ENCODE assay signal across 8 mouse cellular contexts in genomic region chr3:84304339-84305009, GRCm38 (mm10). TPM values are rescaled to one million over a fixed set of nuclear protein-coding genes. Genes with fewer than 3 reads are reported as not detected.
DNase-seq lines count a peak whose midpoint lies in the region; ATAC-seq and TF ChIP-seq lines count a peak whose summit lies in the region.

No protein-coding gene starts in this region.

- no peak for TF ChIP-seq EP300 in stomach, postnatal 0 days (optimal IDR thresholded peaks at IDR 0.05)

- H3K27me3 ChIP-seq in heart, embryonic 11.5 days (ENCODE audit: control insufficient read depth, insufficient read depth, low read length), result peaks cover 51% of the 10 kb centered on the region
- peaks cover 42% of the 10 kb centered on the region for H3K27me3 ChIP-seq in kidney, embryonic 15.5 days
- H3K27me3 ChIP-seq in limb, embryonic 13.5 days, result peaks cover 65% of the 10 kb centered on the region
- no peaks in the 10 kb centered on the region for H3K27me3 ChIP-seq in midbrain, embryonic 13.5 days
- H3K27me3 ChIP-seq in stomach, postnatal 0 days (ENCODE audit: control insufficient read depth, insufficient read depth, low read length), result no peaks in the 10 kb centered on the region

- peak overlapping the region; percentile 41 for H3K4me3 ChIP-seq in heart, embryonic 11.5 days (ENCODE audit: low read depth, low read length)
- H3K4me3 ChIP-seq in kidney, embryonic 15.5 days (replicated peaks), result peak overlapping the region; percentile 44
- H3K4me3 ChIP-seq in limb, embryonic 13.5 days, result peak overlapping the region; percentile 45
- H3K4me3 ChIP-seq in midbrain, embryonic 13.5 days (replicated peaks), result peak overlapping the region; percentile 50
- peak overlapping the region; percentile 39 for H3K4me3 ChIP-seq in stomach, postnatal 0 days (ENCODE audit: low read depth, low read length)

- WGBS in heart, embryonic 11.5 days (ENCODE audit: insufficient replicate concordance), result under 1% methylated on average over 32 of the region's 32 CpGs
- WGBS in kidney, embryonic 15.5 days, result under 1% methylated on average over 32 of the region's 32 CpGs
- WGBS in limb, embryonic 13.5 days, result under 1% methylated on average over 32 of the region's 32 CpGs
- WGBS in midbrain, embryonic 13.5 days, result 0% methylated on average over 32 of the region's 32 CpGs
- WGBS in stomach, postnatal 0 days, result 3% methylated on average over 32 of the region's 32 CpGs

- H3K9me3 ChIP-seq in heart, embryonic 11.5 days (replicated peaks; ENCODE audit: control insufficient read depth, low read length), result 0 out of 2 replicates have a peak, but pooled peaks cover 2% of the 10 kb centered on the region
- no peaks in the 10 kb centered on the region for H3K9me3 ChIP-seq in kidney, embryonic 15.5 days (replicated peaks)
- H3K9me3 ChIP-seq in limb, embryonic 13.5 days, result no peaks in the 10 kb centered on the region
- no peaks in the 10 kb centered on the region for H3K9me3 ChIP-seq in midbrain, embryonic 13.5 days
- no peaks in the 10 kb centered on the region for H3K9me3 ChIP-seq in stomach, postnatal 0 days (ENCODE audit: control insufficient read depth, low read length)

- H3K27ac ChIP-seq in heart, embryonic 11.5 days (ENCODE audit: low read depth, low read length), result no peak overlapping the region
- H3K27ac ChIP-seq in kidney, embryonic 15.5 days, result no peak overlapping the region
- no peak overlapping the region for H3K27ac ChIP-seq in limb, embryonic 13.5 days
- peak overlapping the region; percentile 94 for H3K27ac ChIP-seq in midbrain, embryonic 13.5 days
- no peak overlapping the region for H3K27ac ChIP-seq in stomach, postnatal 0 days (replicated peaks)

- DNase-seq in heart, adult 18-20 months, result peak; percentile 43 to 50
- no peak for DNase-seq in heart, adult 9 months (ENCODE audit: low spot score in 2 of 2)
- DNase-seq in embryo, embryonic 10.5 days (ENCODE audit: low spot score), result peak; percentile 76
- DNase-seq in stomach, postnatal 0 days (ENCODE audit: low spot score), result peak; percentile 66

- H3K36me3 ChIP-seq in heart, embryonic 11.5 days (ENCODE audit: control insufficient read depth, insufficient read depth, low read length), result no peaks in the 10 kb centered on the region
- no peaks in the 10 kb centered on the region for H3K36me3 ChIP-seq in kidney, embryonic 15.5 days
- H3K36me3 ChIP-seq in limb, embryonic 13.5 days, result no peaks in the 10 kb centered on the region
- H3K36me3 ChIP-seq in midbrain, embryonic 13.5 days, result no peaks in the 10 kb centered on the region
- no peaks in the 10 kb centered on the region for H3K36me3 ChIP-seq in stomach, postnatal 0 days (ENCODE audit: control insufficient read depth, insufficient read depth, low read length)

- peak overlapping the region; percentile 76 for H3K4me2 ChIP-seq in heart, embryonic 11.5 days
- H3K4me2 ChIP-seq in kidney, embryonic 15.5 days, result peak overlapping the region; percentile 79
- peak overlapping the region; percentile 82 for H3K4me2 ChIP-seq in limb, embryonic 13.5 days (replicated peaks)
- H3K4me2 ChIP-seq in midbrain, embryonic 13.5 days (replicated peaks), result peak overlapping the region; percentile 81
- H3K4me2 ChIP-seq in stomach, postnatal 0 days (replicated peaks; ENCODE audit: low read depth), result peak overlapping the region; percentile 69

- TF ChIP-seq CTCF in stomach, postnatal 0 days (IDR thresholded peaks at IDR 0.05; ENCODE audit: low read depth), result peak; percentile 64

- peaks cover 7% of the 10 kb centered on the region for H3K4me1 ChIP-seq in heart, embryonic 11.5 days (ENCODE audit: control insufficient read depth, insufficient read depth, low read length)
- peaks cover 20% of the 10 kb centered on the region for H3K4me1 ChIP-seq in kidney, embryonic 15.5 days
- H3K4me1 ChIP-seq in limb, embryonic 13.5 days, result peaks cover 23% of the 10 kb centered on the region
- H3K4me1 ChIP-seq in midbrain, embryonic 13.5 days (replicated peaks), result peaks cover 55% of the 10 kb centered on the region
- peaks cover 3% of the 10 kb centered on the region; the same call in 1 of the 2 replicates for H3K4me1 ChIP-seq in stomach, postnatal 0 days (replicated peaks; ENCODE audit: control insufficient read depth, insufficient read depth)

- peak overlapping the region; percentile 39; the same call in 1 of the 2 replicates for H3K9ac ChIP-seq in heart, embryonic 11.5 days (ENCODE audit: low read depth, low read length)
- H3K9ac ChIP-seq in kidney, embryonic 15.5 days, result peak overlapping the region; percentile 15; the same call in 1 of the 2 replicates
- H3K9ac ChIP-seq in limb, embryonic 13.5 days, result peak overlapping the region; percentile 54
- peak overlapping the region; percentile 74 for H3K9ac ChIP-seq in midbrain, embryonic 13.5 days (replicated peaks)
- H3K9ac ChIP-seq in stomach, postnatal 0 days (ENCODE audit: low read length), result peak overlapping the region; percentile 43

- ATAC-seq in heart, embryonic 11.5 days (replicated peaks; ENCODE audit: insufficient number of reproducible peaks, low FRiP score, low TSS enrichment), result 0 out of 2 replicates have a peak, but pooled peaks have one; percentile 26
- peak; percentile 59 for ATAC-seq in kidney, embryonic 15.5 days (replicated peaks; ENCODE audit: low FRiP score)
- ATAC-seq in limb, embryonic 13.5 days (ENCODE audit: low FRiP score, low read depth), result peak; percentile 61
- peak; percentile 71 for ATAC-seq in midbrain, embryonic 13.5 days
- ATAC-seq in stomach, postnatal 0 days (ENCODE audit: low FRiP score, low TSS enrichment), result peak; percentile 59

RNA-seq across cellular contexts. Expression of gene Trim2, which starts 2.2 kb away (rescaled TPM):
- 1 to 10 TPM; 6.2 to 7.0 TPM for total RNA-seq in heart, adult 18-20 months (2021)
- polyA plus RNA-seq in heart, embryonic 11.5 days (2014; fragmentation: Nextera tagmentation; extraction: Ambion mirVana), result 8.9 TPM in 2 replicates
- polyA plus RNA-seq in kidney, embryonic 15.5 days (2015; fragmentation: Nextera tagmentation; extraction: Ambion mirVana), result 27.5 and 27.8 TPM in 2 replicates
- 19.7 and 20.9 TPM in 2 replicates for polyA plus RNA-seq in limb, embryonic 13.5 days (2015; fragmentation: Nextera tagmentation; extraction: Ambion mirVana)
- polyA plus RNA-seq in midbrain, embryonic 13.5 days (2015; fragmentation: Nextera tagmentation; extraction: Ambion mirVana), result 165 and 177 TPM in 2 replicates
- 30.0 and 30.7 TPM in 2 replicates for polyA plus RNA-seq in stomach, postnatal 0 days (2015; fragmentation: Nextera tagmentation; extraction: Ambion mirVana)

Comparison
In these comparisons a context has a peak if more than half of its experiments do, and no peak if none do; other contexts are left out.
1. DNase-seq: peak in heart, adult 18-20 months (2 of 2), embryo, embryonic 10.5 days (single experiment) and stomach, postnatal 0 days (single experiment); none in heart, adult 9 months (0 of 2).
2. H3K9ac ChIP-seq: peak in every context shown above with its lines; median percentile 74 in midbrain, embryonic 13.5 days; 54 in limb, embryonic 13.5 days; 43 in stomach, postnatal 0 days; 39 in heart, embryonic 11.5 days; 15 in kidney, embryonic 15.5 days.
3. Peak in every context shown above with its lines, with median percentiles within 50 percentile points of each other: ATAC-seq, H3K4me2 ChIP-seq and H3K4me3 ChIP-seq.